Mouse (Mus musculus): ENCODE measurements around the gene Serpinb8.

Gene Serpinb8

DNA sequence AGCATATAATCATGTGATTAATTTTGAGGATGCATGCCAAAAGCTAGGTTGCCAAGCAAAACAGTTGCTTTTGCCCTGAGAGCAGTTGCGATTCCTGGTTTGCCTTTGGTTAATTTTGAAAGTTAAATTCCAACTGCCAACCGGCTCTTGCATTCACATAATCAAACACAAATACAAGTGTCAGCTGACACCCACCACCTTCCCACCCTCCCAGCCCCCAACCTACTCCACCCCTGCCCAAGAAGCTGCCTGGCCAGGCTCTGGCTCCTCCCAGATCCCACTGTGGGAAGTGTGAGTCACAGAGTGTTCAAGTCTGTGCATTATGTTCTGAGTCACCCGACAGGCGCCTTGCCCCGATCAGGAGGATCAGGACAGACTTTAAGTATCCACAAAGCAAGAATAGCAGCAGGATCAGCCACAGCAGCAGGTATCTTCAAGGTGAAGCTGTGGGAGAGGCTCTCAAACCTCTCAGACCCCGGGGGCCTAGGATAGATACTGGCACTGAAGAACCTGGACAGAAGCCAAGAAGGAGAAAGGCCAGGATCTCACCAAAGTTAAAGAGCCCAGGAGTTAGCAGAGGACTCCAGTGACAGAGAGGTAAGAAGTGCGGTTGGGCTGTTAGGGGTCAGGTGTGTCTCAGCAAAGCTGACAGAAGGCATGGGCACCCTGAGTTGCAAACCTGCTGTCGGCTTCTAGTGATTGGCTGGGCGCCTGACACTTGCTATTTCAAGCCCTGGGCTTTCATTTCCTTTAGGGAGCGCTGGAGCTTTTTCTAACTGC lies at the start of gene Serpinb8:
Gene Serpinb8, plus strand, starts transcription at position 316 of the 780 bp plus-strand sequence.
- DNase-seq (ENCODE audit: low read depth, low spot score): peak; percentile 20

GRCm38 (mm10) chr1:107559494-107559893 lies 30.3 kb upstream of the Serpinb8 start:
- DNase-seq (ENCODE audit: low read depth, low spot score): no peak

DNA sequence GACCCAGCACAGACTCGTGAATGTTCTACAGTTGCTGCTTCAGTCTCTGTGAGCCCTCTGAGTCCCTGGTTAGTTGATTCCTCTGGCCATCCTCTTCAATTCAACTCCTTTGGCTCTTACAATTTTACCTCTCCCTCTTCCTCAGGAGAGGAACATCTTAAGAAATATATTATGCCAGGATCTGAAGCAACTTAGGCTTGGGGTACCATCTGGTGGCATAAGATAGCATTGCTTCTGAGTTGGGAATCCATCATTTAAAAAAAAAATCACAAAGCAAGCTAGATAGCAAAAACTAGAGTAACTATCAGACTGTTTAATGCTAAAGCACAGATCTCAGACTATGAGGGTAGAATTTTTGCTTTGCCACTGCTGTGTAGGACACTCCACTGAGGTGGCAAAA lies 27.7 kb upstream of the Serpinb8 start:
- no peak for DNase-seq (ENCODE audit: low read depth, low spot score)

DNA sequence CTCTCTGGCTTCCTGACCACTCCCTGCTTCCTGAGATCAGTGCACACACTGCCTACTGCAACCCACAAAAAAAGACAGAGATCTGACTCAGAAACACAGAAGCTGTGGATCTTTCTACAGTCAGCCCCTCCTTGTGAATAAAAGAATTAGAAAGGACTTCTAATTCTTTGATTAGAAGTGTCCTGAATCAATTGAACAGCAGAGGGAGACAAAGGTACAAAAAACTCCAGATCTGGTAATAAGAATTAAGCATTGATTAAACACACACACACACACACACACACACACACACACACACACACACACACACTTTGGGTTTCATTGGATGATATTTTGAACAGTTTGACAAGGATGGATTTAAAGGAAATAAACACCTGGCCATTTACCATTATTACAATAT lies 24.2 kb upstream of the Serpinb8 start:
- DNase-seq (ENCODE audit: low read depth, low spot score): no peak

- no peak for DNase-seq (ENCODE audit: low read depth, low spot score)
Observed at GRCm38 (mm10) chr1:107576094-107576493, 13.7 kb upstream of the Serpinb8 start.

DNA sequence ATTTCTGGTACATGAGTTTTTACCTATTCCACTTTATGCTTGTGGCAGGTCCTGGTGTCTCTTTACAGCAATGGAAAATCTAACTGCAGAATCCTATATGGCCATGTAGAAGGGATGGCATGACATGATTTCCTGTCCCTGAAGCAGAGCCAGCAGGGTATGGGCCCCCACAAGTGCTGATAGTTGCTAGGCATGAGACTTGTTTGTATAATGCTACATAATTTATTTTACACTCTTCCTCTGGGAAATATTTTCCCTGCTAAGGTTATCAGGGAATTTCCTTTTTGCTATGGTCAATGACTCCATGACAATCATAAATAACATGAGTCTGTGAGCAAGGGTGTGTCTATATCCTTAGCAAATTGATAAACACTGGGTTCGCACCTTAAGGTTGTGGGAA lies 12.3 kb upstream of the Serpinb8 start:
- DNase-seq (ENCODE audit: low read depth, low spot score): no peak

GRCm38 (mm10) chr1:107581220-107581619 lies 8.6 kb upstream of the Serpinb8 start:
- DNase-seq (ENCODE audit: low read depth, low spot score): no peak

DNA sequence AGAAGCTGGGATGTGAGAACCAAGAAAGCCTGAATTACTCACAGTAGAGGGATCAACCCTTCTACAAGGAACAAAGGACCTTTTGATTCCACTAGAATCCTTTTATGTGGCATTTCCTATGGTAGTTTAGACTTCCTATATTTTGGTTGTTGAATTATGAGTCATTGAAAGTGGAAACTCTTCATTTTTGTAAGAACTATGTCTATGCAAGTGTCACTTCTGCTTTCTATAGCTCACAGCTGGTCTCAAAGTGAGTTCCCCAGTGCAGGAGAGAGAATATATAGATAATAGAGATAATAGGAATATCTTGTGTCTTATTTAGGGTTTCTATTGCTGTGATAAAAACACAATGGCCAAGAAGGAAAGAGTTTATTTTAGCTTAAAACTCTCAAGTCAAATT lies 6.9 kb upstream of the Serpinb8 start:
- DNase-seq (ENCODE audit: low read depth, low spot score): peak; percentile 9

GRCm38 (mm10) chr1:107583958-107584376 lies 5.8 kb upstream of the Serpinb8 start:
- DNase-seq (ENCODE audit: low read depth, low spot score): peak; percentile 15

GRCm38 (mm10) chr1:107584932-107585331 lies 4.9 kb upstream of the Serpinb8 start:
- no peak for DNase-seq (ENCODE audit: low read depth, low spot score)

GRCm38 (mm10) chr1:107586196-107586595 lies 3.6 kb upstream of the Serpinb8 start:
- no peak for DNase-seq (ENCODE audit: low read depth, low spot score)

GRCm38 (mm10) chr1:107588206-107588605 lies 1.6 kb upstream of the Serpinb8 start:
- DNase-seq (ENCODE audit: low read depth, low spot score): no peak

- no peak for DNase-seq (ENCODE audit: low read depth, low spot score)
Observed at GRCm38 (mm10) chr1:107588642-107589041, 1.2 kb upstream of the Serpinb8 start.

DNA sequence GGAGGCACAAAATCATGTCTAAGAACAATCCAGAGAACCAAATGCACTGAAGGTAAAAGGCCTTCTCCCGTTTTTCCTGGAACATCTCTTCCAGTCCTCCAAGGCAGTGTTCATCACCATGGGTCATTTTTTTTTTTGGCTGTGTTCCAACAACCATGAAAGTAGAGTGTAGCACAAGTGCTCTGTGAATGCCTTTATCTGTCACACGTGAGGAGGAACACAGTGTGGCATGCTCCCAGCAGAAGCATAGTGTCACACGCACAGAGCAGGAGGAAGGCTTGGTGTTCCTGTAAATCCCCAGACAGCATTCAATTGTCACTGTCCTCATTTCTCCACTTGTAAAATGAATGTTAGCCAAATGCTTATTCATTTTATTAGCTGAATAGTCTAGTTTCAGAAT lies 2.8 kb downstream of the Serpinb8 start:
- DNase-seq (ENCODE audit: low read depth, low spot score): no peak

GRCm38 (mm10) chr1:107593469-107593868 lies 3.7 kb downstream of the Serpinb8 start:
- no peak for DNase-seq (ENCODE audit: low read depth, low spot score)

GRCm38 (mm10) chr1:107596874-107597273 lies 7.1 kb downstream of the Serpinb8 start:
- no peak for DNase-seq (ENCODE audit: low read depth, low spot score)

DNA sequence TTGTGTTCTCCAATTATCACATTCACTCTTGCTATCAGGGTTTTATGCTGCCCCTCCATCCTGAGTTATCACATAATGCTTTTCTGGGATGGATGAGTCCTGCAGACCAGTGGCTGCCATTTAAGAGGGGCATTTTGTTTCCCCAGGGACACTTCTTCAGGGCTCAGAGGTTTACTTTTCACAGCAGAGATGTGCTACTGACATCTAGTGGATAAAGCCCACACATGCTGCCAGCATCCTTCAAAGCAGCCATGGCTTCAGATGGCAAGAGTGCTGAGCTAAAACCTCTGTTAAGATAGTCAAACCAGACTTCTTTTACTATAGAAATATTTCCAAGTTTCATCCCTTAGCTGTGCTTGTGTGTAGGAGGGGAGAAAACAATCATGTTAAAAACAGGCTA lies 8.7 kb downstream of the Serpinb8 start:
- DNase-seq (ENCODE audit: low read depth, low spot score): no peak

- no peak for DNase-seq (ENCODE audit: low read depth, low spot score)
Observed at GRCm38 (mm10) chr1:107608942-107609341, 19.1 kb downstream of the Serpinb8 start.

GRCm38 (mm10) chr1:107614087-107614486 lies 24.3 kb downstream of the Serpinb8 start:
- no peak for DNase-seq (ENCODE audit: low read depth, low spot score)

- no peak for DNase-seq (ENCODE audit: low read depth, low spot score)
Observed at GRCm38 (mm10) chr1:107622017-107622416, 32.2 kb downstream of the Serpinb8 start.

GRCm38 (mm10) chr1:107635936-107636335 lies 46.1 kb downstream of the Serpinb8 start:
- no peak for DNase-seq (ENCODE audit: low read depth, low spot score)

DNA sequence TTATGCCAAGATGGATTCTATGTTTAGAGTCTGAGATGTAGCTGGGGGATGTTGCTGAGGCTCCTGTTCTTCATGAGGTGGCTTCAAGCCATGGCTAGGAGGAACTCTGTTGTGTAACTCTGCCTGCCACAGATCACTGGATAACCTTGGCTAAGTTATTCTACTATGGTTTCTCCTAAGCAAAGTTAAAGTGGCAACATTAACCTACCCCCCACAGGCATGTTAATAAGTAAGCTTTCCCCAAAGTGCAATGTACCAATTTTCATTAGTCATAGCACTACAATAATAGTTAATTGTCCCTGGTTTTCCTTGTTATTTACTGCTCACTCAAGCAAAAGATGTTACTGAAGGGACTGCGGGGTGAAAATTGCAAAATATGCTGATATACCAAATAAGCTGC lies 48.2 kb downstream of the Serpinb8 start:
- no peak for DNase-seq (ENCODE audit: low read depth, low spot score)

DNA sequence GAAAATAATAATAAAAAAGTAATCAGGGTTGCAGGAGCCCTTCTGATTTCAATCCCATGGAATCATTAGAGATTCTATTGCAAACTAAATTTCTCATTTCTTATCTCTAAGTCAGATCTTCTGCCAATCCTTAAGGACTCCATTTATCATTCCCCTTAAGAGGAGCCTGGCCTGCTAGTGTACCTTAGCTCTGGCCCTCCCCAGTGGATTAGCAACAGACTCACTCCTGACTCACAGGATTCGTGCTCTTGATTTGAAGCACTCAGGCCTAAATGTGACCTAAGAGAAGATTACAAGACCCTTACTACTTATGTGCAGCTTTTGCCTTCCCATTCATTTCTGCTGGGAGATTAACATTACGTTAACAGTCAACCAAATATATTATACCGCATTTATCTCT lies 48.7 kb downstream of the Serpinb8 start:
- DNase-seq (ENCODE audit: low read depth, low spot score): no peak

All from skeletal muscle tissue, adult 2 months (tissue).